Mouse (Mus musculus) bone marrow macrophage, adult 2 months (primary cell): ENCODE measurements at regions not wholly inside any gene's neighbourhood (a gene's known extent, or its start where the extent isn't known, plus 50 kb on each side); places are given as distances from the start of the nearest gene placed in this dataset.

Source experiments
- CTCF ChIP-seq: IDR thresholded peaks from 2 replicates; pipeline ENCODE4 v1.5.1; 2012; ENCODE audit warnings: low read depth, mild to moderate bottlenecking, low read length, moderate library complexity
- POLR2A ChIP-seq: IDR thresholded peaks from 2 replicates; pipeline ENCODE4 v1.6.1; 2012; ENCODE audit warnings: mild to moderate bottlenecking, low read depth, low read length, borderline replicate concordance

- TF ChIP-seq CTCF (no peak), POLR2A (no peak)
Measured at GRCm38 (mm10) chr3:133605460-133605859, 60.5 kb upstream of the Tet2 start.
